Mouse (Mus musculus) MEL (cell line): ENCODE measurements around the gene Fam166b.

ENCODE experiments used
- BHLHE40 ChIP-seq: IDR thresholded peaks from 2 replicates; pipeline ENCODE4 v1.6.1; 2012; ENCODE audit warnings: low read depth, mild to moderate bottlenecking, inconsistent platforms, low read length, improper control_type of control experiment, borderline replicate concordance
- CTCF ChIP-seq, 3 experiments: IDR thresholded peaks in 2 of 3; conservative IDR thresholded peaks in 1 of 3; 2 replicates each; pipeline ENCODE4 v1.5.1; 2011 to 2012; ENCODE audit warnings: low read length in 3 of 3, low read depth in 2 of 3, mild to moderate bottlenecking in 2 of 3, improper control_type of control experiment in 1 of 3, inconsistent platforms in 1 of 3, mixed read lengths in 1 of 3, moderate library complexity in 1 of 3; ENCODE audit not compliant: control insufficient read depth in 1 of 3, insufficient read depth in 1 of 3, poor library complexity in 1 of 3, severe bottlenecking in 1 of 3
- HCFC1 ChIP-seq: IDR thresholded peaks from 2 replicates; pipeline ENCODE4 v1.6.1; 2012; ENCODE audit warnings: low read depth, mild to moderate bottlenecking, inconsistent platforms, low read length, improper control_type of control experiment, moderate library complexity
- KAT2A ChIP-seq: conservative IDR thresholded peaks from 2 replicates; pipeline ENCODE4 v1.6.1; 2012; ENCODE audit warnings: low read depth, low read length, improper control_type of control experiment, inconsistent platforms
- MAZ ChIP-seq: IDR thresholded peaks from 2 replicates; pipeline ENCODE4 v1.6.1; 2012; ENCODE audit warnings: low read depth, mild to moderate bottlenecking, inconsistent platforms, low read length, improper control_type of control experiment
- TAL1 ChIP-seq: IDR thresholded peaks from 2 replicates; pipeline ENCODE4 v1.6.1; 2012; ENCODE audit warnings: mild to moderate bottlenecking, inconsistent platforms, low read length, moderate library complexity, mixed read lengths
- ZKSCAN1 ChIP-seq: IDR thresholded peaks from 2 replicates; pipeline ENCODE4 v1.6.1; 2012; ENCODE audit warnings: low read depth, mild to moderate bottlenecking, inconsistent platforms, low read length, improper control_type of control experiment, moderate library complexity

DNA sequence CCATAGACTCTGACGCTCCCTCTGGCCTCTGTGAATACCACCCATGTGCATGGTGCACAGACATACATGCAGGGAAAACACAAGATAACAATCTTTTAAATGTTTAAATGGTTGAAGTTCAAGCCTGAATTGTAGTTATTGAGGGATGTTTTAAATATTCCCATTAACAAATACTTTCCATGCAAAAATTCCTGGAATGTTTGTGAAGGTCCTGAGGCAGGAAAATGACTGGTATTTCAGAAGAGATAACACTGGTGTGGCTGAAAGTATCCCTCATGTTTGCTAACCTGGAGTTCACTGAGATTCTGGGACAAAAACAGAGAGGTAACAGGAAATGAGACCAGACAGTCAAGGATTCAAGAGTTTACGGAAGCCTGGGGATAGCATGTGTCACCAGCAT is 39.5 kb downstream of the Fam166b start:
- TF ChIP-seq CTCF (IDR thresholded peaks at IDR 0.05 in 2 of 3, conservative IDR thresholded peaks at IDR 0.05 in 1 of 3; ENCODE audit: control insufficient read depth in 1 of 3, insufficient read depth in 1 of 3, low read depth in 2 of 3, low read length in 3 of 3, poor library complexity in 1 of 3, severe bottlenecking in 1 of 3) (no peak), KAT2A (no peak), MAZ (no peak), BHLHE40 (no peak), HCFC1 (no peak), ZKSCAN1 (no peak), TAL1 (no peak)
